Mouse (Mus musculus) layer of hippocampus, postnatal 14 days (tissue): ENCODE measurements around the gene Gbf1. TPM values are rescaled to one million over a fixed set of nuclear protein-coding genes. Genes with fewer than 3 reads are reported as not detected.

ENCODE experiments used
- DNase-seq, 2 experiments: peaks; one replicate each; pipeline ENCODE4 v3.0.0; 2021 to 2022; ENCODE audit warnings: low spot score in 2 of 2, mixed read lengths in 1 of 2
- total RNA-seq, 2 experiments: library from RNA; stranded (reverse); gene quantifications; 2 replicates each; pipeline ENCODE4 v1.2.3; 2021

Gene Gbf1
- total RNA-seq, 2 experiments from 2014 or later = 83.7 to 101 TPM

DNA sequence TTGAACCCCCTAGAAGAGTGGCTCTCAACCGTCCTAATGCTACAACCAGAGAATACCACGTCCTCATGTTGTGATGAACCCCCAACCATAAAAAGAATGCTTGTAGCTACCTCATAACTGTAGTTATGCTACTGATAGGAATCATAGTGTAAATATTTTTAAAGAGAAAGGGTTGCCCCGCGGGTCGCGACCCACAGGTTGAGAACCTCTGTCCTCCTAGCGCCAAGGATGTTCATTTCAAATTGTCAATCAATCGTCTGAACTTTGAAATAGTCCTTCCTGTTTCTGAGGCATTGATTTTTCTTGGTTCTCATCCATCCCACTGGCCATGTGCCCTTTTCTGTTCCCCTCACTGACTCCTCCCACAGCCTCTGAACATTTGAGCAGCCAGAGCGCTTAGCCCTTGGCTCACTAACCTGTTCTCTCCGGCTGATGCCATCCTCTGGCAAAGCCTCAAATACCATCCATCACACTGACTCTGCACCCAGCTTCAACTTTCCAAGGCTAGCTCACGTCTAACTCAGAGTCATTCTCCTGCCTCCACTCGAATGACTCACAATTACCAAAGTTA lies 138.3 kb downstream of the Gbf1 start:
- no peak for DNase-seq

DNA sequence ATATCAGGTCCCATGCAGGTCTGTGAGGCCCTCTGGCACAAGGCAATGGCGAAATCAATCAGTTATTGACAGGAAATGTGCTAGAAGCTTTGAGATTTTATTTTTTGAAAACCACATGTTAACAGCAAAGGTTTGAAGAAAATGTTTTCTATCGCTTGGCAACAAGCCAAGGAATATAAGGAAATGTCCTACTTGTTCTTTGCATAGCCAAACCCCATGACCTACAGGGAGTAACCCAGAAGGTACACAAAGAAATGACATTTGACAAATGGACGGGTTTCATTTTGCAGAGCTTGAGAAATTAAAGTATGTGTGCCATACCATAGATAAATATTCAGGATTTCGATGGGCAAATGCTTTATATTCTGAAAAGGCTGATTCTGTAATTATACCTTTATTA lies 144.6 kb downstream of the Gbf1 start:
- no peak for DNase-seq

DNA sequence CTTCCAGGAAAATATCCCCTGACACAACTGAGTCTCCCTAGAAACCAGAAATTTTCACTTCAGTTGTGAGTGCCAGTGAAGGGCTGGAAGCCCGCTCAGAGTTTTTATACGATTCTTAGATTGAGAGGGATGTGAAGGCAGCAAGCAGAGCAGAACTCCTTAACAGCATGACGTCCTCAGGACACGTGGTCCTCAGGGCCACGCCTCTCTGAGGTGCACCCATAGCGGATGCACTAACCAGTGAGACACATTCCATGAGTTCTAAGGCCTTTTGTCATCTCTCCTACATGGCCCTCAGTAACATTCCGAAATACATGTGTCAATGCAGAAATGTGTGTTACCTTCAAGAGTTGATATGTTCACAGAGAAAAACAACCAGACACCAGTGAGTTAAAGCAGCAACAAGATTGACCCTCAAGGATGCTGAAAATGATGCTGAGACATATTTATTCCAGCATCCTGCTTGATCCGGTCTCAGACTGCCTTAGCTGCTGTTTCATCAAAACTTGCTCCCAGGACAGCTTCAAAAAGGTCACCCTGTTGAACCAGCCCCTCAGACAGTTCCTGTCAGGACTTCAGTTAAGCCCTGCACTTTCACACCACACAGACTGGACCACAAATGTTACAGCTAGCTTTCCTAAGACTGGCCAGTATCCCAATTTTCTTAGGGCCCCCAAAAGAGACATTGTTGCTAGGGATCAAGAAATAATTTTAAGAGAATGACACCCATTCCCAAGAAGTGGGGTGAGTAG lies 148.2 kb downstream of the Gbf1 start:
- DNase-seq = no peak

DNA sequence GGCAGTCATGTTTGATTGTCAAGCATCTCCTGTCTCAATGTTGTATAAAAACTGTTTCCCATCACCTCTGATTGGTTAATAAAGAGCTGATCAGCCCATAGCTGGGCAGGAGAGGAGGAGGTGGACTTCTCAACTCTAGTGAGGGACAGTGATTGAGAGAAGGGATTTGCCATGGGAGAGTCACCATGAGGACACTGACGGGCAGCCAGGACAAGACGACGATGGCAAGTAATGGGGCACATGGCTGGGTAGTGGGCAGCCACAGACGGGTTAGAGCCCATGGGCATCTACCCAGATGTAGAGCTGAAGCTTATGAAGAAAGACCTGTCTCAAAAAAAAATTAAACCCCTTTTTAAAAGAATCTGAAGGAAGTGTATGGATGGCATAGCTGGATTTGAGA lies 150.2 kb downstream of the Gbf1 start:
- no peak for DNase-seq

DNA sequence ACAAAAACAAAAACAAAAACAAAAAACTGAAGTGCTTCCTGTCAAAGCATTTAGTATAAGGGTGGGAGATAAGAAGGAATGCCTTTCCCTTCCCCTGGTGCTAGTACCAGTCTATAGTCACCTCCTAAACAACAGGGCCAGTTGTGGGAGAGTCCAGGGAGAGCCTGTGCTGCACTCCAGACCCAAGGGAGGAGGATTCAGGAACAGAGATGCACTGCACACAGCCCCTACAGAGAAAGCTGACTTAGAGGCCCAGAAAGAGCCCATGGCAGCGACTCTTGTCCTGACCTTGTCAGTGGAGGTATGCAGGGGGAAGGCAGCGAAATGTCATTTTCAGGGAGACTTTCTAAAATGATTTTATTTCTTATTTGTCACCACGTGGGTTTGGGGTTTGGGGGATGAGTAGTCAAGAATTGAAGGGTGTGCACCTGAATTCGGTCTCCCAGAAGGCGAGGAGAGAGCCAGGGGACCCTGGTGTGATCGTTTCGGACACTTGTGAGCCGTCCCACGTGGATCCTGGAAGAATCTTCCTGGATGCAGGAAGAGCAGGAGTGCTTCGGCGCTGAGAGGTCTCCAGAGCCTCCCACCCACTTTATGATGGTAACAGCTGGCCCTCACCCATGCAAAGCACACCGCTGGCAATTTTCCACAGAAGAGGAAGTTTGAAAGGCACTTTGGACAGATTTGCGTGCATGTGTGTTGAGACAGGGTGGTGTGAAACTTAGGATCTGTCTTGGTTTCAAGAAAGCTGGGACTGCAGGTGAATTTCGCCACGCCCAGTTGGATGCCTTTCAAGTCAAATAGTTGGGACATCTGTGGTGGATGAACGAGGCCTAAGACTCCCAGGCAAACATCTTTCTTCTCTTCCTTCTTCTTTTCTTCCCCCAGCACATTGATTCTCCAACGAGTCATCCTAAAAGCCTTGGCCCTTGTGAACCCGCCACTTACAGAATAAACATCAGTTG lies 151.2 kb downstream of the Gbf1 start:
- no peak for DNase-seq

DNA sequence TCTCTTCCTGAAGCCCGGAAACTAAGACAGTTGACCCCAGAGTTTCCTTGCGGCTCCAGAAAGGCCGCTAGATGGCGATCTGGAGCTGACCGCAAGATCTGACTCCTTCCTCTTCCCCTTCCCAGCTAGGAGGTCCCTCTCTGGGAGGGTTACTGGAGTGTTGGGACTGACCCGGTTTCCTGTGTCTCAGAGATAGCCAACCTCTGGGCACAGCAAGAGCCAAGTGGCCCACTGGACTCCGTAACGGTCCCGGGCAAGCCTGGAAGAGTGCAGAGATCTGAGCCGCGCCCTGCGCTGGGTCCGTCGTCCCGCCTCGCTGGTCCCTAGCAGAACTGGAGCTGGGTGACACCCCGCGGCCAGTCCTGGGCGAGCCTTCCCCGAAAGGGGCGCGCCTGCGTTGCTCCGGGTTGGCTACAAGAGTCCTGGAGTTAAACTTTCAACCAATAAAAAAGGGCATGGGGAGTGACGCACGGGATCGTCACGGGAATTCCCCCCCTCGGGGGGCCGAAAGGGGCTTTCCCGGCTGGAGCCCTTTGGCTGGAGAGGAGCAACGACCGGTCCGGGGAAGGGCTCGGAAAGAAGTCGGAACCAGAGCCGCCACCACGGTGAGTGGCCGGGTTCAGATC lies 152.0 kb downstream of the Gbf1 start, which contains the start of gene Nfkb2:
TSS of gene Nfkb2 (plus strand) at position 105 of the 626 bp plus-strand sequence.
- peak; percentile 83 to 86 for DNase-seq

DNA sequence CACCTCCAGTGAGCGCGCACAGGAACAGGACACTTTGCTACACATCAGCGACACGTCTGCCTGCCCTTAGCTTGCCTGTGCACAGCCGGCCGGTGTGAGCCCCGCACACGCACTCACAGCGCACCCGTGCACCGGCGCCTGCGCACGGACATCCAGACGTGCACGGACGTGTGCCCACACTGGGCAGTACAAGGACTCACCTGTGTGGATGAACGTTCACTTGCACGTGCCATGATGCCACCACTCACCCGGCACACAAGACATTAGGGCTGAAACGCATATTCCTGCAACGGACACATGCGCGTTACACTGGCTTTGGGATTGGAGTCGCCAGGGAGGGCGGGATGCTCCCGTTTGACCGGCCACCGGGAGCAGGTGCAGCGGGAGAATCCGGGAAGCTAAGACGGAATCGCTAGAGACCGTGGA lies 152.6 kb downstream of the Gbf1 start:
- DNase-seq = no peak

DNA sequence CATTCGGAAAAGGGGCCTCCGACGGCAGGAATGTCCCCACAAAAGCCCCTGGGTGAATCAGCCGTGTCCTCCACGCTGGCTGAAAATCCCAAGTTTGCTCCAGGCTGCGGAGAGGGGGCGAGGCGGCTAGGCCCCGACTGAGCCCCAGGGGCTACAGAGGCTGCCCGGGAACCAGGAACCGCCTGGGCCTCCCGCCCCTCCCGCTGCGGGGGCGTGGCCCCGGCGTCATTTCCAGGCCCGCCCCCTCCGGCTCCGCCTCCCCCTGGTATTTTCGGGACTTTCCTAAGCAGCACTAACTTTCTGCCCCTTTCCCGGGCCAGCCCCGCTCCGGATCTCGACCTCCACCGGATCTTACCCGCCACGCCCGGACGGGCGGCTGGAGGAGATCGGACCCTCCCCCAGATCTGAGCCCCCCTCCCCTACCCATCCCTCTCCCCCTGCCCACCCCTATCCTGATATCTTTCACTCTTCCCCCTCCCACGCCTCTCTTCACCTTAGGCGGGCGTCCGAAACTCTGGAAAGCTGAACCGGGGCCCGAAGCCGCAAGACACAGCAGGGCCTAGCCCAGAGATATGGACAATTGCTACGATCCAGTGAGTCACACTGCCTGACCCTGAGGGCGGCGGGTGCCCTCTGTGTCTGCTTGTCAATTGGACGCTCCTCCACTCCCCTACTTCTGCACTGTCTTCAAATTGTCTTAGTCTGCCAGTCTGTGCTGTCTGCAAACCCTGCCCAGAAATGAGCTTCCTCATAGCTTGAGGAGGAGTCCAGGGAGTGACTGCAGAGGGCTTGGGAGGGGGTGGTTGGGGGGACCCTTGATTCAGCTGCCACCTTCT lies 153.3 kb downstream of the Gbf1 start:
- peak; percentile 54 to 72 for DNase-seq

DNA sequence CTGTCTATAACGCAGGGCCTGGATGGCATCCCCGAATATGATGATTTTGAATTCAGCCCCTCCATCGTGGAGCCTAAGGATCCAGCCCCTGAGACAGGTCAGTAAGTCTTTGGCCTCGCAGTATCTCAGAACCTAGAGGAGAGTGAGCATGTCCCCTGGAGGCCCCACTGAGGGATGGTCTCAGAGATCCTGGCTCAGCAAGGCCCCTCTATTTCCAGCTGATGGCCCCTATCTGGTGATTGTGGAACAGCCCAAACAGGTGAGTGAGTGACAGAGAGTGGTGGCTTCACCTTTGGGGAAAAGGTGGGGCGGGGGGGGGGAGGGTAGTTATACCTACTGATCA lies 153.9 kb downstream of the Gbf1 start:
- no peak for DNase-seq

DNA sequence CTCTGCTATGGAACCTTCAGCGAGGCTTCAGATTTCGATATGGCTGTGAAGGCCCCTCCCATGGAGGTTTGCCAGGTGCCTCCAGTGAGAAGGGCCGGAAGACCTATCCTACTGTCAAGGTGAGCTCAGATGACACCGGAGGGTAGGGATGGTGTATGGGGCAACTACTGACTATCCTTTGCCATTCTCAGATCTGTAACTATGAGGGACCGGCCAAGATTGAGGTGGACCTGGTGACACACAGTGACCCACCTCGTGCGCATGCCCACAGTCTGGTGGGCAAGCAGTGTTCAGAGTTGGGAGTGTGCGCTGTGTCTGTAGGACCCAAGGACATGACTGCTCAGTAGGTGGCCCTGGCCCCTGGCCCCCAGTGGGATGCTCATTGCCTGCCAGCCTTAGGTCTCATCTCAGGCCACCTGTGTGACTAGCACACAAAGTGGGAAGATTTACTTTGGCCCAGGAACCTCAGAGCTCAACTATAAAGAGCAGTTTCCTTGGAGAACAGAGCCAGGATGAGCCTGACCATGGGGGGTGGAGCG lies 154.5 kb downstream of the Gbf1 start:
- DNase-seq = no peak

DNA sequence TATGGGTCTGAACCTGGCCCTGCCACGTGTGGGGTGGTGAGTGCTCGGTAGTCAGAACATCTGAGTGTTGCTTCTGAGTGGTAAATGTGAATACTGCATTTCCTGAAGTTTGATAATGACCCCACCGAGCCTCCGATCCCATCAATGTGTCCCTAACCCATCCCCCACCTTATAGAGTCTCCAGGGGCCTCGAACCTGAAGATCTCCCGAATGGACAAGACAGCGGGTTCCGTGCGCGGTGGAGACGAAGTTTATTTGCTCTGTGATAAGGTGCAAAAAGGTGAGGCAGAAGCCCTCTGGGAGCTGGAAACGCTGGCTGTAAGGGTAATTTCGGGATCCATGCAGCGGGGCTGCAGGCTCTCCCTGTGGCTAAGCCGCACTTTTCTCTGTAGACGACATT lies 155.5 kb downstream of the Gbf1 start:
- no peak for DNase-seq

DNA sequence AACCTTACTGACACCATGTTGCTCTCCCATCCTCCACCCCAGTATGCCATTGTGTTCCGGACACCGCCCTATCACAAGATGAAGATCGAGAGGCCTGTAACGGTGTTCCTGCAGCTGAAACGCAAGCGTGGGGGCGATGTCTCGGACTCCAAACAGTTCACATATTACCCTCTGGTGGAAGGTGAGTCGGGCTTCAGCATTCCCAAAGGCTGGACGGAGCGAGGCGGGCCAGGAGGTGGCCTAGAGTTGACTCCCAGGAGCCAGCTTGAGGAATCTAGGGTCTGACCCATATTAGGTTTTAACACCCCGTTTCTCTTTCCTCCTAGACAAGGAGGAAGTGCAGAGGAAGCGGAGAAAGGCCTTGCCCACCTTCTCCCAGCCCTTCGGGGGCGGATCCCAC lies 156.0 kb downstream of the Gbf1 start:
- no peak for DNase-seq

DNA sequence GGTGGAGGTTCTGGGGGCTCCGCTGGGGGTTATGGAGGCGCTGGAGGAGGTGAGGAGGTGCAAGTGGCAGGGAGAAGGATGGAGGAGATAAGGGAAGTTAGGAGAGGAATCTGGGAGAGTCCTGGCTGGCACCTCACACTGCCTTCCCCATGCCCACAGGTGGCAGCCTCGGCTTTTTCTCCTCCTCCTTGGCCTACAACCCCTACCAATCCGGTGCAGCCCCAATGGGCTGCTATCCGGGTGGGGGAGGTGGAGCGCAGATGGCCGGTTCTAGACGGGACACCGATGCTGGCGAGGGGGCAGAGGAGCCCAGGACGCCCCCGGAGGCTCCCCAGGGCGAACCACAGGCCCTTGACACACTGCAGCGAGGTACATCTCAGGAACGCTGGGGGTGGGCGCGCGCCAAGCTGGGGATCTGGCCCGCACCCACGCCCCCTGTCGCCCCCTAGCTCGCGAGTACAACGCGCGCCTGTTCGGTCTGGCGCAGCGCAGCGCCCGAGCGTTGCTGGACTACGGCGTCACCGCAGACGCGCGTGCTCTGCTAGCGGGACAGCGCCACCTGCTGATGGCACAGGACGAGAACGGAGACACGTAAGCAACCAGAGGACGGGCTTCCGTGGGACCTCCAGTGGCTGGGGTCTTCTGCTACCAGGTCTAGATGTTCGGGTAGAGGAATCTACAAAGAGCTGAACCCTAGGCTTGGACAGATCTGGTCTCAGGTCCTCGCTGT lies 156.6 kb downstream of the Gbf1 start:
- DNase-seq = peak; percentile 84 to 91

DNA sequence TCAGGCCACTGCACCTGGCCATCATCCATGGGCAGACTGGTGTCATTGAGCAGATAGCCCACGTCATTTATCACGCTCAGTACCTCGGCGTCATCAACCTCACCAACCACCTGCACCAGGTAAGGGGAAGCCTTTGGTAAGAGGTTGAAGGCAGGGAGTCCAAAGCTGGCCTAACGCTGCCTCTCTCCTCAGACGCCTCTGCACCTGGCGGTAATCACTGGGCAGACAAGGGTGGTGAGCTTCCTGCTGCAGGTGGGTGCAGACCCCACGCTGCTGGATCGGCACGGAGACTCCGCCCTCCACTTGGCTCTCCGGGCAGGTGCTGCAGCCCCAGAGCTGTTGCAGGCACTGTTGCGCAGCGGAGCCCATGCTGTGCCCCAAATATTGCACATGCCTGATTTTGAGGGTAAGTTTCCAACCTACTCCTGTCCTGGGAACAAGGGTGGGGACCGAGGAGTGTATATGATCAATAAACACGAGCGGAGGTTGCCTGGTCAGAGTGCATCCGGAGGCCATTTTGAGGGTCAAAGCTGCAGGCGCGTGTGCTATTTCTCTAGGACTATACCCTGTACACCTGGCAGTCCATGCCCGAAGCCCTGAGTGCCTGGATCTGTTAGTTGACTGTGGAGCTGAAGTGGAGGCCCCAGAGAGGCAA lies 157.5 kb downstream of the Gbf1 start:
- DNase-seq = no peak

DNA sequence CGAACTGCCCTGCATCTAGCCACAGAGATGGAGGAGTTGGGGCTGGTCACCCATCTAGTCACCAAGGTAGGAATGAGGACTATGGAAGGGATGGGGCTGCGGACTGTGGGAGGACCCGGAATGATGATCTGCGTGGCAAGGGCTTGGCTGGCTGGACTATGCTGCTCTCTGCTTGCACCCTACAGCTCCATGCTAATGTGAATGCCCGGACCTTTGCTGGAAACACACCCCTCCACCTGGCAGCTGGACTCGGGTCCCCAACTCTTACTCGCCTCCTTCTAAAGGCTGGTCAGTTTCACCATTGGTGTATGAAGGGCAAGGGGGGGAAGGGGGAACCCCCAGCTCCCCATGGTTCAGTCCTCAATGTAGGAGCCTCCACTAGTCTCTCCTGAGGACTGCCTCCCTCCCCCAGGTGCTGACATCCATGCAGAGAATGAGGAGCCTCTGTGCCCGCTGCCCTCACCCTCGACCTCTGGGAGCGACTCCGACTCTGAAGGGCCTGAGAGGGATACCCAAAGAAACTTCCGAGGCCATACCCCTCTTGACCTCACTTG lies 158.1 kb downstream of the Gbf1 start:
- DNase-seq = no peak

DNA sequence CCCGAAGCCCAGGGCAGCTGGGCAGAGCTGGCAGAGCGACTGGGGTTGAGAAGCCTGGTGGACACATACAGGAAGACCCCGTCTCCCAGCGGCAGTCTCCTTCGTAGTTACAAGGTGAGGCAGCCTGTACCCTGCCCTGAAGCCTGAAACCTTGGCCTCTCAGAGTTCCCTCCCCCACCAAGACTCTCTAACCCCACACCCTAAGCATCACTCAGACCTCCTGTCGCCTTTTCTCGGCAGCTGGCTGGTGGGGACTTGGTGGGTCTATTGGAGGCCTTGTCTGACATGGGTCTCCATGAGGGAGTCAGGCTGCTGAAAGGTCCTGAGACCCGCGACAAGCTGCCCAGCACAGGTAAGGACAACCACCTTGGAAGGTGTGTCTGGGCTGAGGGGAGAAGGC lies 159.0 kb downstream of the Gbf1 start:
- DNase-seq = no peak

DNA sequence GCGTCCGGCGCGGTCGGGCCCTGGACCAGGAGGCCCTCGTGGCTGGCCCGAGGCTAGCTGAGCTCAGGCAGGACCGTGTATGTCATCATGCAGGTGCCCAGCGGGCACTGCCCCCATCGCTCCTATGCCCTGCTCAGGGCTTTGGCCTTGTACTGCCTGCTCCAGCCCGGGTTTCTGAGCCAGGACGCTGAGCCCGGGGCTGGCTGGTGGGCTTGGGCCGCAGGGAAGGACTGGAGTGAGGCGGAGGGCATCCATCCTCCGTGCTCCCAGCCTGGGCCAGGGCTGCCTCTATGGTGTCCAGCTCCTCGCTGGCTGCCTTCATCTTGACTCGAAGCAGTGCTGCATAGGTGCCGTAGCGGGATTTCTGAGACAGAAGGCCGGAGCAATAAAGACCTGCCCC lies 160.3 kb downstream of the Gbf1 start:
- no peak for DNase-seq

DNA sequence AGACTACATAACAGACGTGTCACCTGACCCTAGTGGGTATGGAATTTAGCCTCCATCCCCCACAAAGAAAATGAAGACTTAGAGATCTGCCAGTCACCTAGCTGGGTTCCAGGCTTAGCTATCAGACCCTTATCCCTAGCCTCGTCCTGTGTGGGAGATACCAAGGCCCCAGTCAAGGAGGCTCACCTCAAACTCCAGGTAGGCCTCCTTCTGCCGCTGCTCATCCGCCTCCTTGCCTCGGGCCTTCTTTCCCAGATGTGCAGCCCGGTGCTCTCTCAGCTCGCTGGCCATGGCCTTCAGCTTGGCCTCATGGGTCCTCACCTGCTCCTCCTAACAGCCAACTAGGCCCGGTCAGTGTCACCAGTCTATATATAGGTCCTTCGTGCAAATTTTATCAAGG lies 160.8 kb downstream of the Gbf1 start:
- DNase-seq = no peak

DNA sequence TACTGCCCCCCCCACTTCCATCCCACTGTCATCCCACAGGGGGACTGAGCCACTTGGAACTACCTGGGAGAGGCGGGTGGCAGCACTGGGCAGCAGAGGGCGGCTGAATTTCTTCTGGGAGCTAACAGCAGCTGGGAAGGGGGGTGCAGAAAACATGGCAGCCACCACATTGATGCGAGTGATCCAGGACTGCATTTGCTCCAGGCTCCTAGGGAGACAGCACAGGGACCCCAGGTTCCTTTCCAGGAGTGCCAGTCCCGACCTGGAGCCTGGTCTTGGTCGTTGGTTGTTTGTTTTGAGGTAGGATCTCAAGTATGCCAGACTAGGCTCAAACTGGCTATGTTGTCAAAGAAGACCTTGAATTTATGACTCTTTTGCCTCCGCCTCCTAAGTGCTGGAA lies 161.3 kb downstream of the Gbf1 start:
- DNase-seq = no peak
